In genomic region chr2:132269217-132269616, GRCm38 (mm10) we compare ENCODE assay signal across 11 mouse cellular contexts. TPM values are rescaled to one million over a fixed set of nuclear protein-coding genes. Genes with fewer than 3 reads are reported as not detected.
A peak's percentile ranks its signal among the peaks of the same experiment; 100 is the strongest.
DNase-seq lines count a peak whose midpoint lies in the region; ATAC-seq lines count a peak whose summit lies in the region.
"Had no signal": no experiment of that assay in that cellular context is flagged by ENCODE, and none has a peak within 500 bp of the region (broad histone marks: within the 10 kb centered on the region; RNA-seq: fewer than 3 reads in every experiment).

No protein-coding gene starts in this region.

- peak; percentile 77 for ATAC-seq in activated CD4-positive, CD25-positive, alpha-beta regulatory T cell, adult 4 months
- ATAC-seq in liver, embryonic 13.5 days (ENCODE audit: low read depth), result peak; percentile 75

- no peaks in the 10 kb centered on the region for H3K9me3 ChIP-seq in heart, embryonic 10.5 days
- H3K9me3 ChIP-seq in liver, embryonic 13.5 days (replicated peaks), result no peaks in the 10 kb centered on the region
- H3K9me3 ChIP-seq: limb, embryonic 10.5 days had no signal

- no peak overlapping the region for H3K4me3 ChIP-seq in heart, embryonic 10.5 days
- H3K4me3 ChIP-seq in liver, embryonic 13.5 days (replicated peaks), result no peak overlapping the region
- H3K4me3 ChIP-seq: limb, embryonic 10.5 days had no signal

- H3K4me1 ChIP-seq in heart, embryonic 10.5 days, result peaks cover 29% of the 10 kb centered on the region
- peaks cover 49% of the 10 kb centered on the region for H3K4me1 ChIP-seq in liver, embryonic 13.5 days (replicated peaks)

- peak; percentile 76 for DNase-seq in heart, embryonic 10.5 days (ENCODE audit: low spot score)
- no peak for DNase-seq in heart, adult 9 months (ENCODE audit: low spot score in 2 of 2)
- peak; percentile 58 for DNase-seq in 3T3-L1 (ENCODE audit: low read depth, low spot score)
- peak; percentile 58 for DNase-seq in liver, embryonic 13.5 days
- DNase-seq in right cerebral cortex, postnatal 36 days (ENCODE audit: low spot score in 2 of 2), result no peak
- no peak for DNase-seq in cerebellum, postnatal 14 days
- no peak for DNase-seq in neural tube, embryonic 10.5 days (ENCODE audit: extremely low spot score, low spot score)
- DNase-seq: cerebellum, adult 18-20 months; kidney, adult 11 months had no signal

- H3K36me3 ChIP-seq in heart, embryonic 10.5 days, result no peaks in the 10 kb centered on the region
- H3K36me3 ChIP-seq in liver, embryonic 13.5 days, result no peaks in the 10 kb centered on the region
- H3K36me3 ChIP-seq: limb, embryonic 10.5 days had no signal

- 54% methylated on average over 3 of the region's 3 CpGs for WGBS in heart, embryonic 10.5 days
- WGBS in liver, embryonic 13.5 days (ENCODE audit: insufficient replicate concordance), result 51% methylated on average over 3 of the region's 3 CpGs

- H3K4me2 ChIP-seq in liver, embryonic 13.5 days, result no peak overlapping the region

- no peak overlapping the region for H3K9ac ChIP-seq in liver, embryonic 13.5 days

- H3K27me3 ChIP-seq in heart, embryonic 10.5 days (ENCODE audit: insufficient read depth, poor library complexity, severe bottlenecking), result no peaks in the 10 kb centered on the region
- no peaks in the 10 kb centered on the region for H3K27me3 ChIP-seq in liver, embryonic 13.5 days

- no peak overlapping the region for H3K27ac ChIP-seq in heart, embryonic 10.5 days
- H3K27ac ChIP-seq in liver, embryonic 13.5 days, result no peak overlapping the region
- H3K27ac ChIP-seq: limb, embryonic 10.5 days had no signal

RNA-seq across cellular contexts. Expression of gene Cds2, which starts 6.3 kb away (rescaled TPM):
- polyA plus RNA-seq in heart, embryonic 10.5 days (2016; fragmentation: Nextera tagmentation; extraction: Ambion mirVana), result 20.0 and 20.4 TPM in 2 replicates
- 10 to 100 TPM; 21.6 to 28.3 TPM for polyA plus RNA-seq in activated CD4-positive, CD25-positive, alpha-beta regulatory T cell, adult 4 months (2017; shearing (Covaris generic))
- 10.2 and 13.3 TPM in 2 replicates for polyA plus RNA-seq in liver, embryonic 13.5 days (2015; fragmentation: Nextera tagmentation; extraction: Ambion mirVana)

RNA-seq across cellular contexts. Expression of gene Pcna, which starts 16.1 kb away (rescaled TPM):
- 217 and 273 TPM in 2 replicates for polyA plus RNA-seq in heart, embryonic 10.5 days (2016; fragmentation: Nextera tagmentation; extraction: Ambion mirVana)
- polyA plus RNA-seq in activated CD4-positive, CD25-positive, alpha-beta regulatory T cell, adult 4 months (2017; shearing (Covaris generic)), result 100 to 1,000 TPM; 185 to 199 TPM
- polyA plus RNA-seq in liver, embryonic 13.5 days (2015; fragmentation: Nextera tagmentation; extraction: Ambion mirVana), result 369 and 404 TPM in 2 replicates

RNA-seq across cellular contexts. Expression of gene Tmem230, which starts 21.6 kb away (rescaled TPM):
- polyA plus RNA-seq in heart, embryonic 10.5 days (2016; fragmentation: Nextera tagmentation; extraction: Ambion mirVana), result 39.4 TPM in 2 replicates
- polyA plus RNA-seq in activated CD4-positive, CD25-positive, alpha-beta regulatory T cell, adult 4 months (2017; shearing (Covaris generic)), result 10 to 100 TPM; 40.0 to 40.5 TPM
- polyA plus RNA-seq in liver, embryonic 13.5 days (2015; fragmentation: Nextera tagmentation; extraction: Ambion mirVana), result 17.5 and 21.7 TPM in 2 replicates

Comparison
In these comparisons a context has a peak if more than half of its experiments do, and no peak if none do; other contexts are left out.
1. DNase-seq: peak in heart, embryonic 10.5 days (single experiment), 3T3-L1 (single experiment) and liver, embryonic 13.5 days (single experiment); none in heart, adult 9 months (0 of 2), right cerebral cortex, postnatal 36 days (0 of 2), cerebellum, postnatal 14 days (0 of 2) and neural tube, embryonic 10.5 days (single experiment).